Mouse (Mus musculus): Measurements from ENCODE around the gene Slc10a4.

Gene Slc10a4

GRCm38 (mm10) chr5:73014745-73015144 is 8.1 kb downstream of the Slc10a4 start:
- DNase-seq (ENCODE audit: low spot score): no peak

- DNase-seq (ENCODE audit: low spot score): no peak
Measured at GRCm38 (mm10) chr5:73023801-73024200, 17.1 kb downstream of the Slc10a4 start.

GRCm38 (mm10) chr5:73028646-73029045 is 22.0 kb downstream of the Slc10a4 start:
- no peak for DNase-seq (ENCODE audit: low spot score)

- no peak for DNase-seq (ENCODE audit: low spot score)
Measured at GRCm38 (mm10) chr5:73032481-73032880, 25.8 kb downstream of the Slc10a4 start.

GRCm38 (mm10) chr5:73044055-73044454 is 37.4 kb downstream of the Slc10a4 start:
- no peak for DNase-seq (ENCODE audit: low spot score)

GRCm38 (mm10) chr5:73047651-73048245 is 41.1 kb downstream of the Slc10a4 start:
- no peak for DNase-seq (ENCODE audit: low spot score)

- DNase-seq (ENCODE audit: low spot score): no peak
Measured at GRCm38 (mm10) chr5:73053933-73054332, 47.2 kb downstream of the Slc10a4 start.

- no peak for DNase-seq (ENCODE audit: low spot score)
Measured at GRCm38 (mm10) chr5:73056457-73056856, 49.8 kb downstream of the Slc10a4 start.

- no peak for DNase-seq (ENCODE audit: low spot score)
Measured at GRCm38 (mm10) chr5:73056937-73057336, 50.3 kb downstream of the Slc10a4 start.

GRCm38 (mm10) chr5:73061506-73062155 is 54.9 kb downstream of the Slc10a4 start:
- DNase-seq (ENCODE audit: low spot score): no peak

Data from layer of hippocampus, adult 9-10 months (tissue).